Mouse (Mus musculus) heart, adult 2 months (tissue): ENCODE measurements around the gene Stim1.

Source experiments
- CTCF ChIP-seq: fragments of 200-600 bp; IDR thresholded peaks from 2 replicates; pipeline ENCODE4 v1.8.1; 2022; ENCODE audit warnings: antibody characterized with exemption, mild to moderate bottlenecking, moderate library complexity
- EP300 ChIP-seq: fragments of 200-500 bp; IDR thresholded peaks from 2 replicates; pipeline ENCODE4 v1.6.1; 2011; ENCODE audit warnings: low read depth, low read length, control low read depth; ENCODE audit not compliant: insufficient read depth
- POLR2A ChIP-seq: fragments of 200-500 bp; IDR thresholded peaks from 2 replicates; pipeline ENCODE4 v1.6.1; 2011; ENCODE audit warnings: mild to moderate bottlenecking, low read depth, low read length, control low read depth; ENCODE audit not compliant: insufficient read depth

DNA sequence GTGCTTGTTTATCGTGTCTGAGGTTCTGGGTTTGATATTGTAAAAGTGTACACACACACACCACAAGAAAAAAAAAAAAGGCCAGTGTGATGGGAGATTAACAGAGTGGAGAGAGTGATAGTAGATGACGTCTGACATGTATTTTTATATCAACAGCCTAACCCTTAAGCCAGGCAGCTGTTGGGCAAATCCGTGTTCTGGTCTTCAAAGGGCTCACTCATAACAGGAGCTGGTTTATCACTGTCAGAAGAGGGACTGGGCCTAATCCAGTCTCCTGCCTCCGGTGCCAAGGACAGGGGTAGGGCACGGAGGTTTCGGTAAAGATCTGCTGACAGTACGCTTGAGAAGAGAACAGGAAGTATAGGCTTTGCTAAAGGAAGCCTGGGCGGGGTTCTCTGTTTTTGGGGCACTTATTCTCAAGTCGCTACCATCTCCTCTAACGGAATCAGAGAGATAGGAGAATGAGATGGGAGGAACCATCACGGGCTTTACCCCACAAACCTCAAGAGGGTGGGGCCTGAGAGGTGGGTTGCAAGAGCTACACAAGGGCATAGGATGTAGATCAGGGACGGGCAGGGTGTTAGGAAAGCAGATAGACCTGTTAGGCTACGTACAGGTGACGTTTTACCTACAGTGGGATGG is 1.1 kb upstream of the Stim1 start:
- TF ChIP-seq CTCF (no peak), POLR2A (no peak), EP300 (no peak)
